Comparison of ENCODE assay signal across 8 mouse cellular contexts in the genomic region with DNA sequence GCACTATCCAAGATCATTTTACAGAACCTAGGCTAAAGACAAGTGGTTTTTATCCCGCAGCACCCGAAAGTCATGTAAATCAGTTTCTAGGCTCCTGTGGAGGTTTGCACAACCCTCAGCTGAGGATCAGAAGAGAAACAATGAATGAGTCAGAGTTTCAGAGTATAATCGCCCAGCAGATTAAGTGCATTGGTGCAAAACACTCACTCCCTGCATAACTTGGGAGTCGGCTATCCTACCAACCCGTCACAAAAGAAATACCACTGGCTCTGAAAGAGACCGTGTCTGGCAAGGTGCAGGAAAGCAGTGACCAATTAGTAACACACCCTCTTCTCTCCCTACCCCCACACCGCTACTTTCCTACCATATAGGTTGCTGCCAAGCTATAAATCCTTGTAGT. TPM values are rescaled to one million over a fixed set of nuclear protein-coding genes. Genes with fewer than 3 reads are reported as not detected.
DNase-seq lines count a peak whose midpoint lies in the region; ATAC-seq and TF ChIP-seq lines count a peak whose summit lies in the region.

No protein-coding gene starts in this region.

- H3K79me2 ChIP-seq in liver, adult 2 months (ENCODE audit: control insufficient read depth, insufficient read depth, low read length), result peaks cover 34% of the 10 kb centered on the region

- H3K9ac ChIP-seq in liver, adult 2 months (ENCODE audit: low read depth, low read length), result peak overlapping the region; percentile 78
- peak overlapping the region; percentile 47; the same call in 1 of the 2 replicates for H3K9ac ChIP-seq in forebrain, postnatal 0 days
- H3K9ac ChIP-seq in limb, embryonic 11.5 days (ENCODE audit: low read length), result 0 out of 2 replicates have a peak overlapping the region, but pooled peaks have one; percentile 12
- peak overlapping the region; percentile 67 for H3K9ac ChIP-seq in midbrain, embryonic 16.5 days (ENCODE audit: low read depth, low read length)

- peak overlapping the region; percentile 74 for H3K4me2 ChIP-seq in forebrain, postnatal 0 days (ENCODE audit: low read depth)
- H3K4me2 ChIP-seq in limb, embryonic 11.5 days (ENCODE audit: low read depth, severe bottlenecking), result peak overlapping the region; percentile 61
- peak overlapping the region; percentile 88 for H3K4me2 ChIP-seq in midbrain, embryonic 16.5 days (ENCODE audit: low read length)

- TF ChIP-seq POLR2A in liver, adult 2 months (IDR thresholded peaks at IDR 0.05; ENCODE audit: extremely low read depth, insufficient read depth, low read length), result no peak

- 4% methylated on average over 7 of the region's 7 CpGs for WGBS in liver, adult 2 months
- 3% methylated on average over 7 of the region's 7 CpGs for WGBS in forebrain, postnatal 0 days
- WGBS in limb, embryonic 11.5 days, result under 1% methylated on average over 7 of the region's 7 CpGs
- WGBS in midbrain, embryonic 16.5 days, result 1% methylated on average over 7 of the region's 7 CpGs

- H3K9me3 ChIP-seq in forebrain, postnatal 0 days (ENCODE audit: low read length), result no peaks in the 10 kb centered on the region
- H3K9me3 ChIP-seq in limb, embryonic 11.5 days (ENCODE audit: control insufficient read depth, low read length), result no peaks in the 10 kb centered on the region
- H3K9me3 ChIP-seq in midbrain, embryonic 16.5 days (replicated peaks; ENCODE audit: control insufficient read depth, low read length, poor library complexity, severe bottlenecking), result no peaks in the 10 kb centered on the region

- no peak for DNase-seq in liver, adult 2 months (ENCODE audit: extremely low read depth, low read depth, low spot score)
- no peak for DNase-seq in liver
- peak; percentile 52 for DNase-seq in adrenal gland, postnatal 10 days
- peak; percentile 19 for DNase-seq in forebrain, postnatal 0 days
- DNase-seq in limb, embryonic 11.5 days (ENCODE audit: low spot score), result peak; percentile 40
- DNase-seq in gastrocnemius, postnatal 25 days, result no peak
- no peak for DNase-seq in urinary bladder, postnatal 4 days (ENCODE audit: low spot score in 2 of 2)

- H3K36me3 ChIP-seq in liver, adult 2 months (ENCODE audit: control insufficient read depth, insufficient read depth, low read length), result peaks cover 11% of the 10 kb centered on the region
- peaks cover 13% of the 10 kb centered on the region; the same call in 1 of the 2 replicates for H3K36me3 ChIP-seq in forebrain, postnatal 0 days (ENCODE audit: insufficient read depth)
- H3K36me3 ChIP-seq in limb, embryonic 11.5 days (ENCODE audit: control insufficient read depth, insufficient read depth, low read length), result peaks cover 5% of the 10 kb centered on the region; the same call in 1 of the 2 replicates
- 0 out of 2 replicates have a peak, but pooled peaks cover 4% of the 10 kb centered on the region for H3K36me3 ChIP-seq in midbrain, embryonic 16.5 days (ENCODE audit: control insufficient read depth, insufficient read depth, low read length)

- peaks cover 17% of the 10 kb centered on the region for H3K4me1 ChIP-seq in liver, adult 2 months (ENCODE audit: control insufficient read depth, insufficient read depth, low read length)
- peaks cover 5% of the 10 kb centered on the region; the same call in 1 of the 2 replicates for H3K4me1 ChIP-seq in forebrain, postnatal 0 days (ENCODE audit: insufficient read depth)
- H3K4me1 ChIP-seq in limb, embryonic 11.5 days (ENCODE audit: control insufficient read depth, insufficient read depth, low read length), result peaks cover 7% of the 10 kb centered on the region
- H3K4me1 ChIP-seq in midbrain, embryonic 16.5 days (ENCODE audit: control insufficient read depth, insufficient read depth, low read length), result peaks cover 34% of the 10 kb centered on the region

- ATAC-seq in forebrain, postnatal 0 days, result no peak
- no peak for ATAC-seq in limb, embryonic 11.5 days (ENCODE audit: insufficient number of reproducible peaks, low FRiP score, low TSS enrichment, low read depth)
- ATAC-seq in midbrain, embryonic 16.5 days, result no peak

- TF ChIP-seq CTCF in liver, adult 2 months (IDR thresholded peaks at IDR 0.05; ENCODE audit: low read depth, low read length), result no peak
- TF ChIP-seq CTCF in forebrain, postnatal 0 days (IDR thresholded peaks at IDR 0.05; ENCODE audit: low read depth), result no peak

- peak overlapping the region; percentile 86 for H3K27ac ChIP-seq in liver, adult 2 months (replicated peaks; ENCODE audit: insufficient read depth, low read depth, low read length)
- H3K27ac ChIP-seq in forebrain, postnatal 0 days (ENCODE audit: low read depth, low read length), result peak overlapping the region; percentile 70
- H3K27ac ChIP-seq in limb, embryonic 11.5 days (replicated peaks; ENCODE audit: low read depth, low read length), result peak overlapping the region; percentile 75
- H3K27ac ChIP-seq in midbrain, embryonic 16.5 days (ENCODE audit: low read length), result peak overlapping the region; percentile 77

- no peaks in the 10 kb centered on the region for H3K27me3 ChIP-seq in liver, adult 2 months (ENCODE audit: control insufficient read depth, insufficient read depth, low read length)
- no peaks in the 10 kb centered on the region for H3K27me3 ChIP-seq in forebrain, postnatal 0 days (ENCODE audit: insufficient read depth, low read length)
- H3K27me3 ChIP-seq in limb, embryonic 11.5 days (ENCODE audit: control insufficient read depth, insufficient read depth, low read length), result no peaks in the 10 kb centered on the region
- no peaks in the 10 kb centered on the region for H3K27me3 ChIP-seq in midbrain, embryonic 16.5 days (ENCODE audit: control insufficient read depth, insufficient read depth, low read depth, low read length)

- H3K4me3 ChIP-seq in liver, adult 2 months (ENCODE audit: insufficient read depth, low read depth, low read length), result peak overlapping the region; percentile 13
- peak overlapping the region; percentile 73 for H3K4me3 ChIP-seq in forebrain, postnatal 0 days (ENCODE audit: low read depth, low read length)
- H3K4me3 ChIP-seq in limb, embryonic 11.5 days (ENCODE audit: low read depth, low read length), result peak overlapping the region; percentile 81
- peak overlapping the region; percentile 82 for H3K4me3 ChIP-seq in midbrain, embryonic 16.5 days (ENCODE audit: low read depth, low read length)

RNA-seq across cellular contexts. Expression of a gene that starts 3.4 kb away (rescaled TPM):
- 30.7 and 30.9 TPM in 2 replicates for total RNA-seq in liver, adult 2 months (2014; rRNA removed)
- polyA plus RNA-seq in liver, adult 2 months (2012; rRNA removed), result 43.3 and 57.2 TPM in 2 replicates
- total RNA-seq in adrenal gland, postnatal 10 days (2021), result 100 to 1,000 TPM; 106 to 117 TPM
- 33.3 and 42.7 TPM in 2 replicates for total RNA-seq in forebrain, postnatal 0 days (2014; rRNA removed)
- 31.3 and 37.7 TPM in 2 replicates for polyA plus RNA-seq in forebrain, postnatal 0 days (2015; fragmentation: Nextera tagmentation; extraction: Ambion mirVana)
- 48.7 and 49.3 TPM in 2 replicates for polyA plus RNA-seq in limb, embryonic 11.5 days (2014; fragmentation: Nextera tagmentation; extraction: Ambion mirVana)
- 56.7 and 57.0 TPM in 2 replicates for polyA plus RNA-seq in midbrain, embryonic 16.5 days (2015; fragmentation: Nextera tagmentation; extraction: Ambion mirVana)
- total RNA-seq in gastrocnemius, postnatal 25 days (2021), result 10 to 100 TPM; 50.4 to 62.2 TPM

Comparison
In these comparisons a context has a peak if more than half of its experiments do, and no peak if none do; other contexts are left out.
1. DNase-seq: peak in adrenal gland, postnatal 10 days (single experiment), forebrain, postnatal 0 days (single experiment) and limb, embryonic 11.5 days (single experiment); none in liver, adult 2 months (single experiment), liver (single experiment), gastrocnemius, postnatal 25 days (single experiment) and urinary bladder, postnatal 4 days (0 of 2).
2. H3K4me3 ChIP-seq: peak in every context shown above with its lines; median percentile 82 in midbrain, embryonic 16.5 days; 81 in limb, embryonic 11.5 days; 73 in forebrain, postnatal 0 days; 13 in liver, adult 2 months.
3. H3K9ac ChIP-seq: peak in every context shown above with its lines; median percentile 78 in liver, adult 2 months; 67 in midbrain, embryonic 16.5 days; 47 in forebrain, postnatal 0 days; 12 in limb, embryonic 11.5 days.
4. Peak in every context shown above with its lines, with median percentiles within 50 percentile points of each other: H3K27ac ChIP-seq and H3K4me2 ChIP-seq.